Comparison of ENCODE assay signal across 28 mouse cellular contexts in genomic region chr4:99574984-99575383, GRCm38 (mm10).
DNase-seq lines count a peak whose midpoint lies in the region; ATAC-seq lines count a peak whose summit lies in the region.
"Had no signal": no experiment of that assay in that cellular context is flagged by ENCODE, and none has a peak within 500 bp of the region (broad histone marks: within the 10 kb centered on the region; RNA-seq: fewer than 3 reads in every experiment).

No protein-coding gene starts in this region.

- no peaks in the 10 kb centered on the region for H3K36me3 ChIP-seq in neural tube, embryonic 11.5 days (ENCODE audit: control insufficient read depth, insufficient read depth, low read length)
- H3K36me3 ChIP-seq in neural tube, embryonic 15.5 days, result no peaks in the 10 kb centered on the region
- H3K36me3 ChIP-seq: forebrain, embryonic 10.5 days; heart, embryonic 13.5 days; liver, embryonic 13.5 days had no signal

- 23% methylated on average over 4 of the region's 4 CpGs for WGBS in neural tube, embryonic 11.5 days
- WGBS in neural tube, embryonic 15.5 days, result 19% methylated on average over 4 of the region's 4 CpGs

- no peak overlapping the region for H3K9ac ChIP-seq in neural tube, embryonic 11.5 days (ENCODE audit: low read length)
- no peak overlapping the region for H3K9ac ChIP-seq in neural tube, embryonic 15.5 days (replicated peaks)
- H3K9ac ChIP-seq: heart, embryonic 13.5 days; liver, embryonic 13.5 days; lung, embryonic 14.5 days had no signal

- peak; percentile 20 for DNase-seq in embryo, embryonic 10 days (ENCODE audit: low spot score)
- DNase-seq in embryo, embryonic 11 days, result no peak
- peak; percentile 46 for DNase-seq in heart, adult 11 months
- DNase-seq in heart, adult 8-10 months (ENCODE audit: low spot score), result no peak
- peak; percentile 44 for DNase-seq in neural tube, embryonic 11.5 days (ENCODE audit: low spot score)
- DNase-seq in layer of hippocampus, adult 9-11 months, result no peak
- DNase-seq: adrenal gland, adult 8-10 months; cerebellum, adult 18-20 months; cerebellum, postnatal 14 days; gastrocnemius, postnatal 14 days; heart, adult 18-20 months; heart, postnatal 14 days; kidney, adult 9 months; kidney, postnatal 14 days; layer of hippocampus, postnatal 36 days; liver, embryonic 13.5 days; lung, postnatal 36 days; thymus, adult 18-20 months; thymus, postnatal 36 days had no signal

- peaks cover 11% of the 10 kb centered on the region for H3K4me1 ChIP-seq in neural tube, embryonic 11.5 days (ENCODE audit: control insufficient read depth, insufficient read depth, low read length)
- H3K4me1 ChIP-seq in neural tube, embryonic 15.5 days, result peaks cover 17% of the 10 kb centered on the region
- H3K4me1 ChIP-seq: liver, embryonic 13.5 days; megakaryocyte, embryonic 14.5 days had no signal

- ATAC-seq in neural tube, embryonic 11.5 days (ENCODE audit: insufficient read depth, low FRiP score, low TSS enrichment), result 0 out of 2 replicates have a peak, but pooled peaks have one; percentile 36
- ATAC-seq in neural tube, embryonic 15.5 days (ENCODE audit: low FRiP score), result no peak
- ATAC-seq: activated CD4-positive, CD25-positive, alpha-beta regulatory T cell, adult 4 months; hindbrain, embryonic 16.5 days; intestine, embryonic 16.5 days had no signal

- no peak overlapping the region for H3K4me3 ChIP-seq in neural tube, embryonic 11.5 days (ENCODE audit: low read depth, low read length)
- H3K4me3 ChIP-seq in neural tube, embryonic 15.5 days (replicated peaks), result no peak overlapping the region
- H3K4me3 ChIP-seq: forebrain, embryonic 10.5 days; heart, embryonic 13.5 days; layer of hippocampus, adult 2 months; liver, embryonic 13.5 days; megakaryocyte, embryonic 14.5 days had no signal

- H3K27me3 ChIP-seq in neural tube, embryonic 11.5 days (ENCODE audit: control insufficient read depth, insufficient read depth, low read length), result peaks cover 6% of the 10 kb centered on the region; the same call in 1 of the 2 replicates
- peaks cover 36% of the 10 kb centered on the region for H3K27me3 ChIP-seq in neural tube, embryonic 15.5 days (replicated peaks)

- H3K27ac ChIP-seq in neural tube, embryonic 11.5 days (ENCODE audit: low read depth, low read length), result no peak overlapping the region
- H3K27ac ChIP-seq in neural tube, embryonic 15.5 days (replicated peaks), result no peak overlapping the region
- H3K27ac ChIP-seq: forebrain, embryonic 10.5 days; heart, embryonic 13.5 days; layer of hippocampus, adult 2 months; liver, embryonic 13.5 days had no signal

- H3K4me2 ChIP-seq in neural tube, embryonic 11.5 days (ENCODE audit: low read depth), result no peak overlapping the region
- H3K4me2 ChIP-seq in neural tube, embryonic 15.5 days, result no peak overlapping the region
- H3K4me2 ChIP-seq: heart, embryonic 13.5 days; liver, embryonic 13.5 days; lung, embryonic 14.5 days had no signal

- no peaks in the 10 kb centered on the region for H3K9me3 ChIP-seq in neural tube, embryonic 11.5 days (ENCODE audit: control insufficient read depth, low read length)
- no peaks in the 10 kb centered on the region for H3K9me3 ChIP-seq in neural tube, embryonic 15.5 days (replicated peaks)
- H3K9me3 ChIP-seq: forebrain, embryonic 10.5 days; heart, embryonic 13.5 days; liver, embryonic 13.5 days had no signal

Comparison
In these comparisons a context has a peak if more than half of its experiments do, and no peak if none do; other contexts are left out.
1. DNase-seq: peak in embryo, embryonic 10 days (single experiment), heart, adult 11 months (single experiment) and neural tube, embryonic 11.5 days (single experiment); none in embryo, embryonic 11 days (single experiment), heart, adult 8-10 months (single experiment) and layer of hippocampus, adult 9-11 months (single experiment).